Mouse (Mus musculus): ENCODE measurements around the gene Klc4. TPM values are rescaled to one million over a fixed set of nuclear protein-coding genes. Genes with fewer than 3 reads are reported as not detected.

Gene Klc4
- total RNA-seq (2023; ENCODE audit: inconsistent age): 18.5 to 22.0 TPM (median 20.3 TPM) in 4 replicates

DNA sequence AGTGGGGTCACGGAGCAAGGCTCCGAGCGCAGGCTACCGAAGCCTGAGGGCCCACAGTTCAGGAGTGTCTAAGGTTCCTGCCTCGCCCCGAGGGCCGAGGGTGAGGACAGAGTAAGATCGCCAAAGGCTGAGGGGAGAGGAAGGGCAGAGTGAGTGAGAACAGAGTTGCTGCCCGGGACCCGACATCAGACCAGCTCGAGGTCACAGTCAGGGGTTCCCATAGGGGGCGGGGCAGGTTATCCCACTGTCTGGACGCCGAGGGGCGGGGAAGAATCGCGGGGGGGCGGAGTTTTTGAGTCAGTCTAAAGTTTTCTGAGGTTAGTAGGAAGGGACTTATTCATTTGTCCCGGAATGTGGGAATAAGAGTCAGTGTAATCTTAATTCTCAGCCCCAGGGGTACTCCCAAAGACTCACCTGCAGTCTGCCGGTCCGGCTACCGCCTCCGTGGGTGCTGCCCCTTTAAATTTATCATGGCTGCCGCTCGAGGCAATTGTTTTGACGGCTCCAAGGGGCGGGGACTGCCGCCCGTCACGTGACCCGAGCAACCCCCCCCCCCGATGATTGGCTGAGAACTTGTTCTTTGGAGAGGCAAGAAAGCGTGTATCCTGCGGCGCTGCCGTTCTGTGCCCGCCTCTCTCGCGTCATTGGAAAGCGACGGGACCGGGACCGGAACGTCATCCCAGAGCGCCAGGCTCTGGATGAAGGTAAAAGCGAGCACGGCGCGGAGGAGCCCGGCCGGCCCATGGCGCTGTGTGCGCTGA, at the start of gene Klc4, which contains the start of gene Mrpl2:
Gene Klc4 (minus strand): TSS at position 462 of the 761 bp plus-strand sequence.
Gene Mrpl2 (plus strand): TSS at position 669 of the 761 bp plus-strand sequence.

DNA sequence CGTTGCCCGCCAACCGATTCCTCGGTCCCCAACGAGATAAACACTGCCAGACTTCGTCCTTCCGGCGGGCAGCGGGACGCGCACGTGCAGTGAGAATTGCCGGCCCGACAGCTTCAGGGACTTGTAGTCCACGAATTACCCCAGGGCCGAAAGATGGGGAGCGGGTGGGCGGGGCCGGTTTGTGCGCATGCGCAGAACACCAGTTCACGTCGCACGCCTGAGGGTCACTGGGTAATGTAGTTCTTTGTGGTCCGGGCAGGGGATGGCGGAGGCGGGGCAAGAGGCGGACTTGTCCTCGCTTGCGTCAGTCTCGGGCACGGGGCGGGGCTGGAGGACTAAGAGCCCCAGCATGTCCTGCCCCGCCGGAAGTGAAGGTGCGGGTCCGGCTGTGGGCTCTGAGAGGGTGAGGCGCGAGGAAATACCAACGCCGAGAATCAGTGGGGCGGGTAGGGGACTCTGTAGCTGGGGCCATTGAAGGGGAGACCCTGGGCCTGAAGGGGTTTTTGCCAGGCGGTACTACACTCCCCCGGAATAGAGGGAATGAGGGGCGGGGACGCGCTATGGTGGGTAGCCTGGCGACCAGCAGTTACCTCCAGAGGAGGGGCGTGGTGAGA, 35.0 kb upstream of the Klc4 start, which contains the start of gene Klhdc3:
Gene Klhdc3 (minus strand): TSS at position 155 of the 614 bp plus-strand sequence.

DNA sequence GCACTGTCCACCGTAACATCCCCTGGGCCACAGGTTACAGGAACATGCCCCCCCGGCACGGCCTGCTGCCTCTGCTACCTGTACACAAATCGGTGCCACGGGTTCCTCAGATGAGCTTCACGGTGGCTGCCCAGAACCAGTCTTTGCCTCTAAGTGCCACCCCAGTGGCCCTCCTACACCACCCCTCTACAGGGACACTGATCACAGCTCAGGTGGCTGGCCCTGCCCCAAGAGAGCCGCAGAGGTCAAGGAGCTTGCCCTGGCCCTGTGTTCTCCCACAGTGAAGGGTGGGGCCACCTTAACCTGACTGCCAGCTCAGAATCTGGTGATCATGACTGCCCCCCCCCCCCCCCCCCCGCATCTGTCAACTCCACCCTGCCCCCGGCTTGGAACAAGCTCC, 32.6 kb upstream of the Klc4 start, which contains the start of gene Mea1:
Gene Mea1 (plus strand): TSS at position 378 of the 400 bp plus-strand sequence.

DNA sequence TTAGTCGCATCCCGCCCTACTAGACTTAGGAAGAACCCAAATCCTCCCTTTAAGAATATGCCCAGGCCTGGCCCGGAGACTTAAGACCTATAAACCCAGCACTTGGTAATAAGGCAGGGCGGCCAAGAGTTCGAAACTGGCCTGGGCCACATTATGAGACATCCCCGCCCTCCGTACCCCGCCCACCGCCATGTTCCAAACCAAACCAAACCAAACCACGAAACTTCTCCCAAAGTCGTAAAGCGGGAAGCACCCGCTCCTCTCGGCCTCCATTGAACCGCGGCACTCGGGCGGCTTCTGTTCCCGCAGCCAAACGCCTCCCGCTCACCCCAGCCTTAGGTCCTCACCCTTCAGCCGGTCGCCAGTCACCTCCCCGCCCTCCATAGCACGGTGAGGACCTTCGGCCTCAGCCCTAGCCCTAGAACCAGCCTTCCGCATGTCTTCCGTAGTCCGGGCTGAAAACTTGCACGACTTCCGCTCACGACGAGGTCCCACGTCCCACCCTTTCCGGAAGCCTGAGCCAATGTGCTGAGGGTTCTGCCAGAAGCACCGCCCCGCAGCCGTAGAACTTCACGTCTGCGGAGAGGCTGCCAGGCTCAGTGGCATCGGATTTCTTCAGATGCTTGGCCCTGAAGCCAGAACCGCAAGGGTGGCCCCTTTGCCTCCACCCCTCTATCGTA, 28.2 kb upstream of the Klc4 start, which contains the start of gene Rrp36:
Gene Rrp36 (minus strand): TSS at position 503 of the 680 bp plus-strand sequence.

DNA sequence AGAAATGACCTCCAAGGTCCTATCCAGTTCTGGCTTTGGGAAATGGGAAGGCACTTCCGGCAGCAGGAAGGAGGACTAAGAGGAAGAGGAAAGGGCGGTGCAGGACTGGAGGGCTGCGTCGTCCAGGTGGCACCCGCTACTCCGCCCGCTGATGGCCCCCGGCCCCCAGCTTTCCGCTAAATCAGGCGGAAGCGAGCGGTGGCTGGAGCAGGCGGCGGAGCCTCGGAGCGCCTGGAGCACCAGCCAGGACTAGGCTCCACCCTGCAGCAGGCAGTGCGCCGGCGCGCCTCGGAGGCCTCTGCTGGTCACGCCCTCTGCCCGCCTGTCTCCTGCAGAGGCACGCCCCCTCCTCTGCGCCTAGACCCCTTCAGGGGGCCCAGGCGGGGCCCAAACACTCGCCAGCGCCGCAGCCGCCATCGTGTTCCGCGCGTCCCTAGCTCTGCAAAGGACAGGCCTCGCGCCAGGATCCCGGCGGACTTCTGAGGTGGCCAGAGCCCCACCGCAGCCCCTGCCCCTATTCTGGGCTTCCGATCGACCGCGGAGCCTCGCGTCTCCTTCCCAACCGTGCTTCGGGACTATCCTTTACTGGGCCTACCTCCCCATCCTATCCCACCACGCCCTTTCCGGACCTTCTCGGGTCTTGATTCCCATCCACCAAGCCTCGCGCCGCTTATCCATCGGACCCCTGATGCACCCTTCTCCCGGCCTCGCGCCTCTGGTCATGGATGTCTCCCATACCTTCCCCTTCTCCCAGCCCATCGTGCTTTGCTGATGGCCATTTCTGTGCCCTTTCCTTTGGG, 4.6 kb upstream of the Klc4 start, which contains the start of gene Cul7:
Gene Cul7 (plus strand): TSS at position 106 of the 800 bp plus-strand sequence.

DNA sequence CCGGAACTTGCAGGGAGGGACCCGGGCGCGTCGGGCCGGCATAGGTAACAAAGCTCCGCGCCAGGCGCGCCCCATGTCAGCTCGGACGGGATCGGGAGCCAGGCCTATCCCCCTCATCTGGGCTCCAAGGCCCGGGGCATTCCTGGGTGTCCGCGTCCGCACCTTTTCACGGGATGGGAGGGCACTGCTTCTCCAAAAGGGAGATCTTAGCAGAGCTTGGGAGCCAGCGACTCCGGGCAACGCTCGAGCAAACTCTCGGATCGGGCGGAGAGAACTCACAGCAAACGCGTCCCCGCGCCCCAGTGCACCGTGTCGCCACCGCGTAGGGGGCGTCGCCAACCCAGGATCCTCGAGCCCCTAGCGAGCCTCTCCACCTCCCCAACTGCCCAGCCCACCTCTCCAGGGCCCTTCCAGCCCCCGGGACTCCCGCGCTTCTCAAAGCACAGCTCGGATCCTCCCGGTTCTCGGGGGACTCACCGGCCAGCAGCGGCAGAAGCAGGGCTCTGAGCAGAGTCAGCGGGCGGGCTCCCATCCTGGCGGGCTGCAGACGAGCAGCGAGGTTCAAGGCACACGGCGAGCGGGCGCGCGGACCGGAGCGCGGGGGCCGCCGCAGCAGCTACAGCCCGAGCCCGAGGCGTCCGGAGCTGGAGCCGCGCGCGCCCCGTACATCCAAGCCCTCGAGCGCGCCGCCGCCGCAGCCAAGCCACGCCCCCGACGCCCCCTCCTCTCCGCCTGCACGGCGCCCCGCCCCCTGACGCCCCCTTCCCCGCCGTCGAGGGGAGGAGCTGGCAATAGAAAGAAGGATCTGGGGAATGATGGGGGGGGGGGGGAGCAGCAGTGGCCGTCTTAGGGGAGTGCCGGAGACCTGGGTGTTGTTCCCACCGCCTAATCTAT, 16.8 kb downstream of the Klc4 start, which contains the start of gene Ptk7:
Gene Ptk7 (minus strand): TSS at position 714 of the 894 bp plus-strand sequence.

Other genes with a start within 250 kb of the Klc4 start
- 5.9 to 11.1 TPM (median 7.5 TPM) in 4 replicates for gene Crip3, start 217.1 kb downstream of the Klc4 start, total RNA-seq (2023; ENCODE audit: inconsistent age)
- not detected in 4 replicates for gene Slc22a7, start 207.6 kb downstream of the Klc4 start, total RNA-seq (2023; ENCODE audit: inconsistent age)
- gene Ttbk1, start 158.3 kb downstream of the Klc4 start, total RNA-seq (2023; ENCODE audit: inconsistent age): 2.7 to 5.4 TPM (median 3.9 TPM) in 4 replicates
- gene Dnph1, start 149.3 kb downstream of the Klc4 start, total RNA-seq (2023; ENCODE audit: inconsistent age): 0.45 to 0.71 TPM in 2 of 4 replicates, not detected in the others
- 14.3 to 16.9 TPM (median 15.9 TPM) in 4 replicates for gene Cul9, start 99.6 kb downstream of the Klc4 start, total RNA-seq (2023; ENCODE audit: inconsistent age)
- 84.2 to 96.1 TPM (median 88.7 TPM) in 4 replicates for gene Srf, start 89.8 kb downstream of the Klc4 start, total RNA-seq (2023; ENCODE audit: inconsistent age)
- gene Ptk7, start 16.5 kb downstream of the Klc4 start, total RNA-seq (2023; ENCODE audit: inconsistent age): 0.13 TPM in 1 of 4 replicates, not detected in the others
- gene Mrpl2, start 207 bp upstream of the Klc4 start, total RNA-seq (2023; ENCODE audit: inconsistent age): 29.4 to 53.4 TPM (median 41.9 TPM) in 4 replicates
- gene Cul7, start 4.3 kb upstream of the Klc4 start, total RNA-seq (2023; ENCODE audit: inconsistent age): 7.4 to 8.4 TPM (median 7.9 TPM) in 4 replicates
- gene Rrp36, start 28.3 kb upstream of the Klc4 start, total RNA-seq (2023; ENCODE audit: inconsistent age): 27.0 to 30.6 TPM (median 29.4 TPM) in 4 replicates
- 52.8 to 63.9 TPM (median 58.1 TPM) in 4 replicates for gene Mea1, start 32.8 kb upstream of the Klc4 start, total RNA-seq (2023; ENCODE audit: inconsistent age)
- gene Klhdc3, start 34.9 kb upstream of the Klc4 start, total RNA-seq (2023; ENCODE audit: inconsistent age): 42.4 to 50.0 TPM (median 44.6 TPM) in 4 replicates
- gene Ppp2r5d, start 59.1 kb upstream of the Klc4 start, total RNA-seq (2023; ENCODE audit: inconsistent age): 33.1 to 41.3 TPM (median 38.7 TPM) in 4 replicates
- 38.2 to 46.1 TPM (median 39.9 TPM) in 4 replicates for gene Pex6, start 65.4 kb upstream of the Klc4 start, total RNA-seq (2023; ENCODE audit: inconsistent age)
- gene Gnmt, start 83.1 kb upstream of the Klc4 start, total RNA-seq (2023; ENCODE audit: inconsistent age): 3.9 to 6.1 TPM (median 5.1 TPM) in 4 replicates
- gene Cnpy3, start 106.2 kb upstream of the Klc4 start, total RNA-seq (2023; ENCODE audit: inconsistent age): 154 to 156 TPM (median 155 TPM) in 4 replicates
- gene Ptcra, start 117.7 kb upstream of the Klc4 start, total RNA-seq (2023; ENCODE audit: inconsistent age): not detected in 4 replicates
- 16.6 to 24.2 TPM (median 19.2 TPM) in 4 replicates for gene 2310039H08Rik, start 126.6 kb upstream of the Klc4 start, total RNA-seq (2023; ENCODE audit: inconsistent age)
- 67.4 to 80.7 TPM (median 74.5 TPM) in 4 replicates for gene Rpl7l1, start 136.7 kb upstream of the Klc4 start, total RNA-seq (2023; ENCODE audit: inconsistent age)
- 99.1 to 112 TPM (median 104 TPM) in 4 replicates for gene Bicral, start 212.5 kb upstream of the Klc4 start, total RNA-seq (2023; ENCODE audit: inconsistent age)
- 11.4 to 15.4 TPM (median 12.9 TPM) in 4 replicates for gene Tbcc, start 244.7 kb upstream of the Klc4 start, total RNA-seq (2023; ENCODE audit: inconsistent age)